Mouse (Mus musculus): Measurements from ENCODE around the gene Slc25a27. TPM values are rescaled to one million over a fixed set of nuclear protein-coding genes. Genes with fewer than 3 reads are reported as not detected.
A peak's percentile ranks its signal among the peaks of the same experiment; 100 is the strongest.

Slc25a27 gene
- total and polyA plus RNA-seq, 3 experiments: not detected

- no peaks in the 10 kb centered on the region for H3K4me1 ChIP-seq (ENCODE audit: control insufficient read depth in 1 of 2, insufficient read depth in 2 of 2, low read length in 2 of 2)
- H3K9me3 ChIP-seq (replicated peaks; ENCODE audit: insufficient read depth, low read length): no peaks in the 10 kb centered on the region
- H3K36me3 ChIP-seq (ENCODE audit: control insufficient read depth in 1 of 2, insufficient read depth in 2 of 2, low read length in 2 of 2): no peaks in the 10 kb centered on the region
- peak; percentile 26 for DNase-seq (ENCODE audit: low read depth, low spot score)
- H3K79me2 ChIP-seq (ENCODE audit: control insufficient read depth, insufficient read depth, low read length, poor library complexity): no peaks in the 10 kb centered on the region
- no peak overlapping the region for H3K9ac ChIP-seq (ENCODE audit: control insufficient read depth, low read depth, low read length, poor library complexity, severe bottlenecking)
- H3K4me3 ChIP-seq (ENCODE audit: control insufficient read depth in 1 of 2, insufficient read depth in 1 of 2, low read depth in 2 of 2, low read length in 2 of 2): no peak overlapping the region
- TF ChIP-seq ETS1 (IDR thresholded peaks at IDR 0.05; ENCODE audit: low read depth, low read length) (no peak), RAD21 (IDR thresholded peaks at IDR 0.05; ENCODE audit: low read depth, low read length) (peak; percentile 48), BHLHE40 (IDR thresholded peaks at IDR 0.05; ENCODE audit: borderline replicate concordance, low read depth, low read length) (no peak), CTCF (IDR thresholded peaks at IDR 0.05 in 2 of 3, conservative IDR thresholded peaks at IDR 0.05 in 1 of 3; ENCODE audit: control insufficient read depth in 1 of 3, insufficient read depth in 1 of 3, low read depth in 2 of 3, low read length in 3 of 3, poor library complexity in 1 of 3, severe bottlenecking in 1 of 3) (peak; percentile 46 to 67 (median 55); a peak in 5 of 6 replicates), SMC3 (IDR thresholded peaks at IDR 0.05; ENCODE audit: low read depth, low read length) (peak; percentile 40; the same call in 1 of the 2 replicates)
- no peaks in the 10 kb centered on the region for H3K27me3 ChIP-seq (ENCODE audit: control insufficient read depth in 1 of 2, insufficient read depth in 2 of 2, low read length in 2 of 2)
- no peak overlapping the region for H3K27ac ChIP-seq (ENCODE audit: control insufficient read depth, low read depth, low read length)
Measured at GRCm38 (mm10) chr17:43611586-43611985, 55.4 kb downstream of the Slc25a27 start.

GRCm38 (mm10) chr17:43606704-43607103 lies 60.3 kb downstream of the Slc25a27 start:
- Histone ChIP-seq H3K4me1 (ENCODE audit: control insufficient read depth in 1 of 2, insufficient read depth in 2 of 2, low read length in 2 of 2) (no peaks in the 10 kb centered on the region), H3K4me3 (ENCODE audit: control insufficient read depth in 1 of 2, insufficient read depth in 1 of 2, low read depth in 2 of 2, low read length in 2 of 2) (no peak overlapping the region), H3K79me2 (ENCODE audit: control insufficient read depth, insufficient read depth, low read length, poor library complexity) (no peaks in the 10 kb centered on the region), H3K36me3 (ENCODE audit: control insufficient read depth in 1 of 2, insufficient read depth in 2 of 2, low read length in 2 of 2) (no peaks in the 10 kb centered on the region), H3K9me3 (replicated peaks; ENCODE audit: insufficient read depth, low read length) (no peaks in the 10 kb centered on the region), H3K27me3 (ENCODE audit: control insufficient read depth in 1 of 2, insufficient read depth in 2 of 2, low read length in 2 of 2) (no peaks in the 10 kb centered on the region), H3K9ac (ENCODE audit: control insufficient read depth, low read depth, low read length, poor library complexity, severe bottlenecking) (no peak overlapping the region), H3K27ac (ENCODE audit: control insufficient read depth, low read depth, low read length) (no peak overlapping the region)
- TF ChIP-seq NELFE (IDR thresholded peaks at IDR 0.05; ENCODE audit: low read depth, low read length): no peak
- no peak for TF ChIP-seq ELF1 (IDR thresholded peaks at IDR 0.05; ENCODE audit: low read depth, low read length)
- no peak for TF ChIP-seq POLR2AphosphoS2 (IDR thresholded peaks at IDR 0.05; ENCODE audit: low read length)
- no peak for TF ChIP-seq MXI1 (IDR thresholded peaks at IDR 0.05; ENCODE audit: low read depth, low read length)
- no peak for TF ChIP-seq MYC (IDR thresholded peaks at IDR 0.05; ENCODE audit: low read depth, low read length)
- TF ChIP-seq SMC3 (IDR thresholded peaks at IDR 0.05; ENCODE audit: low read depth, low read length): peak; percentile 37
- TF ChIP-seq ZKSCAN1 (IDR thresholded peaks at IDR 0.05; ENCODE audit: low read depth, low read length): no peak
- peak; percentile 57 to 72 (median 68) for TF ChIP-seq CTCF (IDR thresholded peaks at IDR 0.05 in 2 of 3, conservative IDR thresholded peaks at IDR 0.05 in 1 of 3; ENCODE audit: control insufficient read depth in 1 of 3, insufficient read depth in 1 of 3, low read depth in 2 of 3, low read length in 3 of 3, poor library complexity in 1 of 3, severe bottlenecking in 1 of 3)
- no peak for TF ChIP-seq ETS1 (IDR thresholded peaks at IDR 0.05; ENCODE audit: low read depth, low read length)
- no peak for TF ChIP-seq TBP (IDR thresholded peaks at IDR 0.05; ENCODE audit: low read depth, low read length)
- peak; percentile 34 for TF ChIP-seq RAD21 (IDR thresholded peaks at IDR 0.05; ENCODE audit: low read depth, low read length)
- no peak for TF ChIP-seq BHLHE40 (IDR thresholded peaks at IDR 0.05; ENCODE audit: borderline replicate concordance, low read depth, low read length)
- peak; percentile 33 for DNase-seq (ENCODE audit: low read depth, low spot score)

GRCm38 (mm10) chr17:43598706-43599105 lies 68.3 kb downstream of the Slc25a27 start:
- H3K36me3 ChIP-seq (ENCODE audit: control insufficient read depth in 1 of 2, insufficient read depth in 2 of 2, low read length in 2 of 2): no peaks in the 10 kb centered on the region
- no peaks in the 10 kb centered on the region for H3K9me3 ChIP-seq (replicated peaks; ENCODE audit: insufficient read depth, low read length)
- H3K27ac ChIP-seq (ENCODE audit: control insufficient read depth, low read depth, low read length): no peak overlapping the region
- H3K9ac ChIP-seq (ENCODE audit: control insufficient read depth, low read depth, low read length, poor library complexity, severe bottlenecking): no peak overlapping the region
- no peaks in the 10 kb centered on the region for H3K79me2 ChIP-seq (ENCODE audit: control insufficient read depth, insufficient read depth, low read length, poor library complexity)
- TF ChIP-seq GATA1 (IDR thresholded peaks at IDR 0.05; ENCODE audit: low read depth, low read length): no peak
- H3K4me1 ChIP-seq (ENCODE audit: control insufficient read depth in 1 of 2, insufficient read depth in 2 of 2, low read length in 2 of 2): no peaks in the 10 kb centered on the region
- no peak overlapping the region for H3K4me3 ChIP-seq (ENCODE audit: control insufficient read depth in 1 of 2, insufficient read depth in 1 of 2, low read depth in 2 of 2, low read length in 2 of 2)
- DNase-seq (ENCODE audit: low read depth, low spot score): no peak
- no peaks in the 10 kb centered on the region for H3K27me3 ChIP-seq (ENCODE audit: control insufficient read depth in 1 of 2, insufficient read depth in 2 of 2, low read length in 2 of 2)
